Mouse (Mus musculus): Measurements from ENCODE around the gene Gm20388.

DNA sequence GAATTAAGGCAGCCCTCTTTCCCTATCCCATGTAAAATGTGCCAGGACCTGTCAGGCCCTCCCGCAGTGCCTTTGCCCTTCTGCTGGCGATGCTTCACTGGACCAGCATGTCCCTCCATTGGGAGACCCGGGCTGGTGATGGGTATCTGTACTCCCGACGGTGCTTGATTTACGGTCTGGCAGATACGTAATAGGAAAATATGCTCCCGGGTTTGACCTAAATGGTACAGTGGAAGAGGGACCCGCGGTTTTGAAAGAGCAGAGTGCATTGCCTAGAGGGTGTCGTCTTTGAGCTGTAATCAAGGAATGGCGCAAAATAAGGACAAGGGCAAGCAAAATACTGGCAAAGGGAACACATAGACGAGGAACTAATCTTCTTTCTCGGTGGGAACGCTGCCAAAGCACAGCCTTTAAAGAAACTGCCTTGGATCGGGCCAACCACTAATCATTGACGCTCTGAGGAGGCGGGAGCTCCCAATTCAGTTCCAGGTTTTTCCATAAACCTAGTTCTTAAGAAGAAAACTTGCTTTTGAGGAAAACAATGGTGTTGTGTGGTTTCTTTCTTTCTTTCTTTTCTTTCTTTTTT is 1919.2 kb downstream of the Gm20388 start:
- no peak for TF ChIP-seq CTCF (IDR thresholded peaks at IDR 0.05; ENCODE audit: borderline replicate concordance, extremely low read depth, insufficient read depth, insufficient read length)
- no peak for TF ChIP-seq POLR2A (IDR thresholded peaks at IDR 0.05; ENCODE audit: borderline replicate concordance, extremely low read depth, insufficient read depth, insufficient read length, poor library complexity, severe bottlenecking)

Data from brain, embryonic 14.5 days (tissue).